In the genomic region with DNA sequence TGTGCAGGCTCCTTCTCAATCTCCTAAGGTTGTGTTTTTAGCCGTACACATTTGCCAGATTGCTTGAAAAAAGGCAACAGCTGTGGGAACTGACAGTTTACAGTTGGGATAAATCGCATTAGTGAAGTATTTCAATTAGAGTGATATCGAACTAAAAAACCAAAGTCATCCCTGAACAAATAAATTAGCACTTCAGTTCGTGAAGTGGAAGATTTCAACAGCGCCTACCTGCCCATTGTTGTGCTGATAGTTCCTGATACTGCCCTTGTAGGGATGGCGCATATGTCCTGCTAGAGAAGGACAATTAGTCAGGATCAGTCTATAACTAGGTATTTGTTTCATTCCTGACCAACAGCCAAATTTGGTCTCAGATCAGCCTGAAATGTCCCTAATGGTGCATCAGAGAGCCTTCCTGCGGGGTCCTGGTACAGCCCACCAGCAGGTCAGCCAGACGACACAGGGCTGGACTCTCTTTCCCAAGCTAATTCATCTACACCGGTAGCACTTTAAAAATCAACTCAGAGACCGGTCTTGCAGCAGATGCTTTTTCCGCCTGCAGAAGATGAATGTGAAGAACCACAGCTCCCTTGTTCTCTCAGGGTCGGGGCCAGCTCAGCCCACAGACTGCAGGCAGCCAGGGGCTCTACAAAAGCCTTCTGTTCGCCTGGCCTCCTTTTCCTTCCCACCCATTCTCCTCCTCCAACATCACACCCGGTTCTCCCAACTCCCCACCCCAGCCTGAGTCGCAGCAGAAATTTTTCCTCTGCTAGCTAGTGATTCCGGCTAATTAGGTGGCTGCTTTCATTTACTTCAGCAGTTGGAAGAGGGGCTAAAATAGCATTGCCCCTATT, we compare ENCODE assay signal across 8 mouse cellular contexts.
DNase-seq lines count a peak whose midpoint lies in the region; ATAC-seq lines count a peak whose summit lies in the region.

No protein-coding gene starts in this region.

- H3K4me2 ChIP-seq in intestine, embryonic 16.5 days (ENCODE audit: low read depth, low read length), result peak overlapping the region; percentile 63
- H3K4me2 ChIP-seq in limb, embryonic 15.5 days, result peak overlapping the region; percentile 54

- intact Hi-C loops in heart, postnatal 25 days (cut with DNase I), result loop anchor here (10.0 kb wide), 2 partner anchors 164 to 1816 kb away; no protein-coding TSS in a partner anchor

- WGBS in intestine, embryonic 16.5 days, result 21% methylated on average over 16 of the region's 16 CpGs
- WGBS in limb, embryonic 15.5 days, result 20% methylated on average over 16 of the region's 16 CpGs

- H3K9me3 ChIP-seq in intestine, embryonic 16.5 days (ENCODE audit: control insufficient read depth, low read length), result no peaks in the 10 kb centered on the region
- no peaks in the 10 kb centered on the region for H3K9me3 ChIP-seq in limb, embryonic 15.5 days

- peak overlapping the region; percentile 33; the same call in 1 of the 2 replicates for H3K9ac ChIP-seq in intestine, embryonic 16.5 days (ENCODE audit: low read depth, low read length)
- H3K9ac ChIP-seq in limb, embryonic 15.5 days, result 0 out of 2 replicates have a peak overlapping the region, but pooled peaks have one; percentile 10

- peak; percentile 93 for DNase-seq in heart, adult 11 months
- DNase-seq in heart, postnatal 25 days (ENCODE audit: low spot score), result no peak
- peak; percentile 71 for DNase-seq in embryo, embryonic 10 days (ENCODE audit: low spot score)
- peak; percentile 28 for DNase-seq in gastrocnemius, postnatal 25 days
- DNase-seq in neural tube, embryonic 10.5 days (ENCODE audit: extremely low spot score, low spot score), result peak; percentile 65
- no peak for DNase-seq in c-Kit-positive CD71-positive TER-119-positive erythroid progenitor cells, embryonic 14.5 days (ENCODE audit: low spot score)

- H3K4me3 ChIP-seq in intestine, embryonic 16.5 days (ENCODE audit: low read length), result peak overlapping the region; percentile 34
- peak overlapping the region; percentile 33 for H3K4me3 ChIP-seq in limb, embryonic 15.5 days

- no peaks in the 10 kb centered on the region for H3K36me3 ChIP-seq in intestine, embryonic 16.5 days (ENCODE audit: control insufficient read depth, insufficient read depth, low read length)
- no peaks in the 10 kb centered on the region for H3K36me3 ChIP-seq in limb, embryonic 15.5 days

- H3K27ac ChIP-seq in intestine, embryonic 16.5 days (ENCODE audit: low read length), result no peak overlapping the region
- peak overlapping the region; percentile 27; the same call in 1 of the 2 replicates for H3K27ac ChIP-seq in limb, embryonic 15.5 days

- peak; percentile 65 for ATAC-seq in intestine, embryonic 16.5 days
- ATAC-seq in limb, embryonic 15.5 days (ENCODE audit: insufficient number of reproducible peaks, low FRiP score, low TSS enrichment, low read depth), result 0 out of 2 replicates have a peak, but pooled peaks have one; percentile 53

- 0 out of 2 replicates have a peak, but pooled peaks cover 2% of the 10 kb centered on the region for H3K27me3 ChIP-seq in intestine, embryonic 16.5 days (replicated peaks; ENCODE audit: control insufficient read depth, insufficient read depth, low read length)
- peaks cover 17% of the 10 kb centered on the region; the same call in 1 of the 2 replicates for H3K27me3 ChIP-seq in limb, embryonic 15.5 days

- H3K4me1 ChIP-seq in intestine, embryonic 16.5 days (ENCODE audit: control insufficient read depth, insufficient read depth, low read length), result peaks cover 4% of the 10 kb centered on the region; the same call in 1 of the 2 replicates
- peaks cover 24% of the 10 kb centered on the region for H3K4me1 ChIP-seq in limb, embryonic 15.5 days

Comparison
In these comparisons a context has a peak if more than half of its experiments do, and no peak if none do; other contexts are left out.
1. DNase-seq: peak in heart, adult 11 months (single experiment), embryo, embryonic 10 days (single experiment), gastrocnemius, postnatal 25 days (single experiment) and neural tube, embryonic 10.5 days (single experiment); none in heart, postnatal 25 days (single experiment) and c-Kit-positive CD71-positive TER-119-positive erythroid progenitor cells, embryonic 14.5 days (single experiment).